Mouse (Mus musculus): ENCODE measurements around the gene Acta1. TPM values are rescaled to one million over a fixed set of nuclear protein-coding genes. Genes with fewer than 3 reads are reported as not detected.

Gene Acta1
- polyA plus RNA-seq, 1 experiment: 0.78 TPM

DNA sequence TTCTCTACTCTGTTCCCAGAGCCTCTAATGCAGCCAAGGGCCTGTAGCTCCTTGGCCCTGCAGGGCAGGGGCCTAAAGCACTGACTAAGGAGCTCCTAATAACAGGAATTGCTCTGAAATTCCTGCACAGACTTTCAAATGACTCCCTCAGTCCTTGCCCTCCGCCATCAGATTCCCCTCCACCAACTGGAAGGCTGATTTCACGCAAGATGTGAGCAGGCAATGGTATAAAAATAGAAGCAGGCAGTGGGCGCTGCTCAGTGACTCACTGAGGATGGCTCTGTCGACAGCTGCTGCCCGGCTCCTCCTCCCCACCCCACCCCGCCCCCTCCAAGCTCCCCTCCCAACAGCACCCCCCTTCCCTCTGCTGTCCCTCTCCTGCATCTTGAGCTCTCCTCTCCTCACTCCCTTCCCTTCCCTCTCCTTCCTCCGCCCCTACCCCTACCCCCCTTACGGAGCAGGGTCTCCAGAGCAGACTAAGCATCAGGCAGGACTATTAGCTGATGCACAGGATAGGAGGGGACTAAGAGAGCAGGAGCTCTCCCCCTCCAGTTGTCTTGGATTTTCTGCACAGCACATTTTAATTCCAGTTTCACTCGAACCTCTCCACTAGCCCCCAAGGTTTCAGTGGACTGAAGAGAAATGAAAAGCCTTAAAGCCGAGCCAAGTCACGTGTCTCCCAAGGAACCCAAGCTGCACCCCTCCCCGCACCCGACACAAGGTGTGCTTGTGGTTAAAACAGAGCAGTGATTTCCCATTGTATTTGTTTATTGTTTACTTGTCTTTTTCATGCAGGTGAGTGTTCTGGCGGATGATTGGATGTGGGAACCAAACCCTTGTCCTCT lies 9.6 kb downstream of the Acta1 start:
- TF ChIP-seq CTCF (IDR thresholded peaks at IDR 0.05; ENCODE audit: control insufficient read depth, insufficient read depth, insufficient replicate concordance, low read depth, low read length) (no peak), POLR2A (IDR thresholded peaks at IDR 0.05; ENCODE audit: control insufficient read depth, low read depth, low read length) (no peak)
- no peaks in the 10 kb centered on the region for H3K27me3 ChIP-seq (ENCODE audit: control insufficient read depth, insufficient read depth, low read length)
- no peak overlapping the region for H3K27ac ChIP-seq (ENCODE audit: control insufficient read depth, insufficient read depth, low read depth, low read length)
- no peak overlapping the region for H3K4me3 ChIP-seq (ENCODE audit: control insufficient read depth, low read depth, low read length)
- H3K4me1 ChIP-seq (ENCODE audit: control insufficient read depth, insufficient read depth, low read length): no peaks in the 10 kb centered on the region; the same call in 1 of the 2 replicates
- H3K36me3 ChIP-seq (ENCODE audit: control insufficient read depth, insufficient read depth, low read length): no peaks in the 10 kb centered on the region

- Histone ChIP-seq H3K27me3 (ENCODE audit: control insufficient read depth, insufficient read depth, low read length) (no peaks in the 10 kb centered on the region), H3K4me1 (ENCODE audit: control insufficient read depth, insufficient read depth, low read length) (no peaks in the 10 kb centered on the region; the same call in 1 of the 2 replicates), H3K36me3 (ENCODE audit: control insufficient read depth, insufficient read depth, low read length) (no peaks in the 10 kb centered on the region), H3K4me3 (ENCODE audit: control insufficient read depth, low read depth, low read length) (no peak overlapping the region), H3K27ac (ENCODE audit: control insufficient read depth, insufficient read depth, low read depth, low read length) (no peak overlapping the region)
- no peak for TF ChIP-seq POLR2A (IDR thresholded peaks at IDR 0.05; ENCODE audit: control insufficient read depth, low read depth, low read length)
- TF ChIP-seq CTCF (IDR thresholded peaks at IDR 0.05; ENCODE audit: control insufficient read depth, insufficient read depth, insufficient replicate concordance, low read depth, low read length): no peak
Measured at GRCm38 (mm10) chr8:123883094-123883493, 11.5 kb downstream of the Acta1 start.

DNA sequence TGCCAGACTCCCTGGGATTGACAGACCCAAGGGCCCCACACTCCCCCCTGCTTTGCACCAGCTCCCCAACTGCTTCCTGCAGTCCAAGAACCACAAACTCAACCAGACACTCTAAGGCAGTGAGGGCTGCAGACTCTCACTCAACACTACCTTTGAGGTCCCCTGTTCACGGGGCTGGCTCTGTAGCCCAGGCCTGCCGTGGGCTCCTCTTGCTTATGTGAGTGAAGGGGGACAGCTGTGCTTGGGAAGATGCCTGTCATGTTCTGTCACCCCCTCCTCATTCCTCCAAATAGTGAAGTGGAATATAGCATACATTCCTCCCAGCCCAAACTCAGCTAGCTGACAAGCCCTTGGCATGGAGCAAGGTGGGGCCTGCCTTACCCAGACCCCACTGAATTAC lies 12.1 kb downstream of the Acta1 start:
- Histone ChIP-seq H3K4me3 (ENCODE audit: control insufficient read depth, low read depth, low read length) (no peak overlapping the region), H3K27ac (ENCODE audit: control insufficient read depth, insufficient read depth, low read depth, low read length) (no peak overlapping the region), H3K27me3 (ENCODE audit: control insufficient read depth, insufficient read depth, low read length) (no peaks in the 10 kb centered on the region), H3K4me1 (ENCODE audit: control insufficient read depth, insufficient read depth, low read length) (no peaks in the 10 kb centered on the region; the same call in 1 of the 2 replicates), H3K36me3 (ENCODE audit: control insufficient read depth, insufficient read depth, low read length) (no peaks in the 10 kb centered on the region)
- TF ChIP-seq CTCF (IDR thresholded peaks at IDR 0.05; ENCODE audit: control insufficient read depth, insufficient read depth, insufficient replicate concordance, low read depth, low read length): no peak
- TF ChIP-seq POLR2A (IDR thresholded peaks at IDR 0.05; ENCODE audit: control insufficient read depth, low read depth, low read length): no peak

DNA sequence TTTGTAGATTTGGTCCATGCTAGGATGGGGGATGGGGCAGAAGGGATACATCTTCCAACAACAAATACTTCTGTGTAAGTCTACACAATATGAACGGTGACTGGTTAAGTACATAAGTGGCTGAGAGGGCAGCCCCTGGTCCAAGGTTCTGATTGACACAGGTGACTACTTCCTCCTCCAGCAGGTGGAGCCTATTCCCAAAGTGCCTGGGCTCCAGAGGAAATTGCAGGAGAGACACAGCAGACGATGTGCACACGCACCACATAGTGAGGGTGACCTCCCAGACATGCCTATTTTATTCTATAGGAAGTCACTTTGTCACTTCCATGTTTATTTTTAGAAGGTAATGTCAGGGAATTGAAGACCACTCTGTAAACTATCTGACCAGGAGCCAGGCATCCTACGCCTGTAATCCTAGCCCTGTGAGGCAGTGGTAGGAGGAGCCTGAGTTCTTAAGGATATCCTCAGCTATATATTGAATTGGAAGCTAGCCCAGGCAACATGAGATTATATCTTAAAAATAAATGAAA lies 13.7 kb downstream of the Acta1 start:
- TF ChIP-seq POLR2A (IDR thresholded peaks at IDR 0.05; ENCODE audit: control insufficient read depth, low read depth, low read length): no peak
- no peak for TF ChIP-seq CTCF (IDR thresholded peaks at IDR 0.05; ENCODE audit: control insufficient read depth, insufficient read depth, insufficient replicate concordance, low read depth, low read length)
- Histone ChIP-seq H3K27ac (ENCODE audit: control insufficient read depth, insufficient read depth, low read depth, low read length) (no peak overlapping the region), H3K36me3 (ENCODE audit: control insufficient read depth, insufficient read depth, low read length) (no peaks in the 10 kb centered on the region), H3K4me3 (ENCODE audit: control insufficient read depth, low read depth, low read length) (no peak overlapping the region), H3K27me3 (ENCODE audit: control insufficient read depth, insufficient read depth, low read length) (no peaks in the 10 kb centered on the region), H3K4me1 (ENCODE audit: control insufficient read depth, insufficient read depth, low read length) (no peaks in the 10 kb centered on the region; the same call in 1 of the 2 replicates)

DNA sequence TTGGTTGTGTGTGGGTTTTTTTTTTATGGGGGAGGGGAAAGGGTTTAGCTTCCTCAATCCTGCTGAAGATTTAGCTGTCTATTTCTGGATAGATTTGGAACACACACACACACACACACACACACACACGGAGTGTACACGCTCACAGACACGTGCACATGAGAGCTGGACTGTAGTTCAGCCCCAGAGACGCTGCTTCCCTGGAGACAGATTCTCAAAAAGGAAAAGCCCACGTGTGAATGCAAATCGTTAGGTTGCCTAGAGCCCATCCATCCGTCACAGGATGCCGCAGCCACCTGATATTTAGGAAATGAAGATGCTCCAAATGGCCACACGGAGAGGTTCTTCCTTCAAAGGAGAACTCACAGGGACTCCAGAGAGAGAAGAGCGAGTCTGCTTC lies 14.3 kb downstream of the Acta1 start:
- Histone ChIP-seq H3K36me3 (ENCODE audit: control insufficient read depth, insufficient read depth, low read length) (no peaks in the 10 kb centered on the region), H3K27ac (ENCODE audit: control insufficient read depth, insufficient read depth, low read depth, low read length) (no peak overlapping the region), H3K27me3 (ENCODE audit: control insufficient read depth, insufficient read depth, low read length) (no peaks in the 10 kb centered on the region), H3K4me1 (ENCODE audit: control insufficient read depth, insufficient read depth, low read length) (no peaks in the 10 kb centered on the region; the same call in 1 of the 2 replicates), H3K4me3 (ENCODE audit: control insufficient read depth, low read depth, low read length) (no peak overlapping the region)
- TF ChIP-seq CTCF (IDR thresholded peaks at IDR 0.05; ENCODE audit: control insufficient read depth, insufficient read depth, insufficient replicate concordance, low read depth, low read length) (no peak), POLR2A (IDR thresholded peaks at IDR 0.05; ENCODE audit: control insufficient read depth, low read depth, low read length) (no peak)

DNA sequence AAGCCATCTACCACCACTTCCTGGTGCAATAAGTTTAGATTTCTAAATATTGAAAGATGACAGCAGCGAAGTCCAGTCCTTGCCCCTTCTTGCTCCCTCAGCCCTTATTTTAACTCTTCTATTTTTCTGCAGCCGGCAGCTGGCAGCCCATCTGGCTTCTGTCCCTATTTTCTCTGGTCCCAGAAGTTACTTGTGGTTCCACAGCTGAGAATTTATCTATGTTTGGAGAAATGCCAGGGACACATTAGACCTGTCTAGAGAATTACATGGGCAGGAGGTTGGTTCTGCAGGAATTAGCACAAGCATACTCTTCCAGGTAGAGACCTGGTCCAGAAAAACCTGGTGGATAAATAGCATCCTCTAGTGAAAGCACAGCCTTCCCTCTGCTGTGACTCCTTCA lies 16.7 kb downstream of the Acta1 start:
- Histone ChIP-seq H3K4me3 (ENCODE audit: control insufficient read depth, low read depth, low read length) (no peak overlapping the region), H3K27ac (ENCODE audit: control insufficient read depth, insufficient read depth, low read depth, low read length) (no peak overlapping the region), H3K36me3 (ENCODE audit: control insufficient read depth, insufficient read depth, low read length) (no peaks in the 10 kb centered on the region), H3K27me3 (ENCODE audit: control insufficient read depth, insufficient read depth, low read length) (no peaks in the 10 kb centered on the region), H3K4me1 (ENCODE audit: control insufficient read depth, insufficient read depth, low read length) (no peaks in the 10 kb centered on the region)
- TF ChIP-seq CTCF (IDR thresholded peaks at IDR 0.05; ENCODE audit: control insufficient read depth, insufficient read depth, insufficient replicate concordance, low read depth, low read length) (no peak), POLR2A (IDR thresholded peaks at IDR 0.05; ENCODE audit: control insufficient read depth, low read depth, low read length) (no peak)

GRCm38 (mm10) chr8:123874324-123874723 lies 20.2 kb downstream of the Acta1 start:
- no peaks in the 10 kb centered on the region for H3K27me3 ChIP-seq (ENCODE audit: control insufficient read depth, insufficient read depth, low read length)
- no peak overlapping the region for H3K27ac ChIP-seq (ENCODE audit: control insufficient read depth, insufficient read depth, low read depth, low read length)
- no peak overlapping the region for H3K4me3 ChIP-seq (ENCODE audit: control insufficient read depth, low read depth, low read length)
- TF ChIP-seq POLR2A (IDR thresholded peaks at IDR 0.05; ENCODE audit: control insufficient read depth, low read depth, low read length) (no peak), CTCF (IDR thresholded peaks at IDR 0.05; ENCODE audit: control insufficient read depth, insufficient read depth, insufficient replicate concordance, low read depth, low read length) (no peak)
- H3K4me1 ChIP-seq (ENCODE audit: control insufficient read depth, insufficient read depth, low read length): no peaks in the 10 kb centered on the region
- no peaks in the 10 kb centered on the region for H3K36me3 ChIP-seq (ENCODE audit: control insufficient read depth, insufficient read depth, low read length)

Measured in testis, adult 2 months (tissue).